Mouse (Mus musculus) ES-E14 (cell line): ENCODE results near the gene Atp5g1.

Experiments
- HCFC1 ChIP-seq: IDR thresholded peaks from 2 replicates; pipeline ENCODE4 v1.6.1; 2012; ENCODE audit warnings: low read length, inconsistent platforms, borderline replicate concordance; ENCODE audit not compliant: insufficient read depth
- MAFK ChIP-seq: IDR thresholded peaks from 2 replicates; pipeline ENCODE4 v1.6.1; 2014; ENCODE audit warnings: mild to moderate bottlenecking, low read depth, low read length, inconsistent platforms; ENCODE audit not compliant: insufficient read depth

DNA sequence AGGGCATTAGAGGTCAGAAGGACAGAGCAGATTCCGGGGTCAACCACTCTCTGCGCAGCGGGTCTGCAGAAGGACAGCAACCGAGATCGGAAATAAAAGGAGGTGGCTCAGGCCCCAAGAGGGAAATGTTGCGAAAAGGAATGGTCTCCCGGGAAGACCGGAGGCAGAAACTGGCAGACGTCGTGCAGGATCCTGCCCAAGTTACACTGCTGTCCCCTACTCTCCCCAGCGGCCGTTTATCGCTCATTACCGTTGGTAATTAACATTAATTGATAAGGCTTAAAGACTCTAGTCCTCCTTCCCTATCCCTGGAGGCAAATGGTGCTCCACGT is 327 bp downstream of the Atp5g1 start:
- TF ChIP-seq HCFC1 (no peak), MAFK (no peak)
